Mouse (Mus musculus) cerebellum, postnatal 25 days (tissue): ENCODE results near the gene Pdilt.

Experiments
- DNase-seq, 2 experiments: peaks; one replicate each; pipeline ENCODE4 v3.0.0; 2021; ENCODE audit warnings: mixed read lengths in 2 of 2

The Pdilt gene

GRCm38 (mm10) chr7:119490041-119490780, 33.1 kb downstream of the Pdilt start:
- DNase-seq, result no peak

- no peak for DNase-seq
These were observed 36.6 kb downstream of the Pdilt start for GRCm38 (mm10) chr7:119486683-119487082.

- DNase-seq, result no peak
These were observed 39.1 kb downstream of the Pdilt start for GRCm38 (mm10) chr7:119484154-119484553.

- DNase-seq, result no peak
These were observed 44.0 kb downstream of the Pdilt start, which contains the start of gene Umod for GRCm38 (mm10) chr7:119479256-119479655. Umod (minus strand) TSS chr7:119479282.

- no peak for DNase-seq
These were observed 46.5 kb downstream of the Pdilt start for GRCm38 (mm10) chr7:119476500-119477389.

- DNase-seq, result no peak
These were observed 64.1 kb downstream of the Pdilt start, which contains the start of gene Gp2 for GRCm38 (mm10) chr7:119459185-119459584. Gp2 (minus strand) TSS chr7:119459285.

GRCm38 (mm10) chr7:119454192-119454591, 69.1 kb downstream of the Pdilt start:
- DNase-seq, result no peak

GRCm38 (mm10) chr7:119443849-119444248, 79.4 kb downstream of the Pdilt start:
- peak; percentile 6 to 17 for DNase-seq

GRCm38 (mm10) chr7:119441938-119442337, 81.4 kb downstream of the Pdilt start:
- DNase-seq, result no peak
